Mouse (Mus musculus) neutrophil, adult 59 days (primary cell): ENCODE measurements around the gene Tas2r122. TPM values are rescaled to one million over a fixed set of nuclear protein-coding genes. Genes with fewer than 3 reads are reported as not detected.

Source experiments
- total RNA-seq, 2 experiments: library from RNA; stranded (reverse); gene quantifications; 1 replicate in 1 of 2; 2 replicates in 1 of 2; pipeline ENCODE4 v1.2.4; 2023

Tas2r122 gene
- total RNA-seq = not detected

GRCm38 (mm10) chr6:132711828-132712227 lies at the start of gene Tas2r122:
TSS of gene Tas2r122 (minus strand) at chr6:132711928.

GRCm38 (mm10) chr6:132754430-132754829 lies 42.7 kb upstream of the Tas2r122 start, which contains the start of gene Tas2r124:
TSS of gene Tas2r124 (plus strand) at chr6:132754730.

GRCm38 (mm10) chr6:132737935-132738334 lies 26.2 kb upstream of the Tas2r122 start, which contains the start of gene Tas2r115:
TSS of gene Tas2r115 (minus strand) at chr6:132738035.

GRCm38 (mm10) chr6:132700907-132701306 lies 10.8 kb downstream of the Tas2r122 start, which contains the start of gene Tas2r121:
TSS of gene Tas2r121 (minus strand) at chr6:132701007.

Other genes with a start within 250 kb of the Tas2r122 start
- gene Prh1, start 142.1 kb downstream of the Tas2r122 start, total RNA-seq = not detected
- gene Prp2, start 116.0 kb downstream of the Tas2r122 start, total RNA-seq = not detected
- gene A630073D07Rik, start 60.4 kb downstream of the Tas2r122 start, total RNA-seq = not detected
- gene Tas2r120, start 55.0 kb downstream of the Tas2r122 start, total RNA-seq = not detected
- gene Tas2r121, start 10.9 kb downstream of the Tas2r122 start, total RNA-seq = not detected
- gene Tas2r115, start 26.1 kb upstream of the Tas2r122 start, total RNA-seq = not detected
- gene Tas2r124, start 42.8 kb upstream of the Tas2r122 start, total RNA-seq = not detected
- not detected for gene Tas2r102, start 50.2 kb upstream of the Tas2r122 start, total RNA-seq
- not detected for gene Tas2r136, start 66.2 kb upstream of the Tas2r122 start, total RNA-seq
- gene Tas2r117, start 90.9 kb upstream of the Tas2r122 start, total RNA-seq = not detected
- not detected for gene Tas2r123, start 135.2 kb upstream of the Tas2r122 start, total RNA-seq
- gene Tas2r116, start 143.5 kb upstream of the Tas2r122 start, total RNA-seq = not detected
- not detected for gene Tas2r110, start 156.1 kb upstream of the Tas2r122 start, total RNA-seq
- not detected for gene Tas2r113, start 181.1 kb upstream of the Tas2r122 start, total RNA-seq
- gene Tas2r125, start 197.7 kb upstream of the Tas2r122 start, total RNA-seq = not detected
- gene Tas2r129, start 239.2 kb upstream of the Tas2r122 start, total RNA-seq = not detected
- gene Tas2r131, start 246.0 kb upstream of the Tas2r122 start, total RNA-seq = not detected